Mouse (Mus musculus): ENCODE results near the gene Tmem177. TPM values are rescaled to one million over a fixed set of nuclear protein-coding genes. Genes with fewer than 3 reads are reported as not detected.

Gene Tmem177
- polyA plus RNA-seq, 1 experiment from 2014 or later, result 11.3 TPM

DNA sequence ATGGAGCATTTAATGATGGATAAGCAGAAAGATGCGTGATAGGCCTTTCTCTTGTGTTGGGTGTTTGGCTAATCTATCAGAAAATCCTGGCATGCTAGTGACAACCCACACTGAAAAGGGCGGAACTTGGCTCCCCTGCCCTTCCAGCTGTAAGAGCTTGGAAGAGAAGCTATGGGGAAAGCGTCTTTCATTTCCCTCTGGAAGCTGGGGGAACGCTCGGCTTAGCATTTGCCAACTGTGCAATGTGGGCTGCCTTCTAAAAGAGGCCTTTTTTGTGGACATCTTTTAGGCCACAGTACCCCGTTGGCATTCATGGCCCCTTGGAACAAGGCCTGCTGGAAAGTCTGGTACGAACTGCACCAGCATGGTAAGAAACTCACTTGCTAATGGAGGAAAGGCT lies 34.1 kb downstream of the Tmem177 start:
- no peak overlapping the region for H3K27ac ChIP-seq (replicated peaks)
- no peaks in the 10 kb centered on the region for H3K9me3 ChIP-seq
- no peak for ATAC-seq (ENCODE audit: low FRiP score, low read depth)
- 87% methylated on average over 7 of the region's 7 CpGs for WGBS
- no peak overlapping the region for H3K4me3 ChIP-seq
- H3K36me3 ChIP-seq, result no peaks in the 10 kb centered on the region
- no peaks in the 10 kb centered on the region for H3K27me3 ChIP-seq
- H3K4me1 ChIP-seq, result no peaks in the 10 kb centered on the region
- no peak overlapping the region for H3K9ac ChIP-seq (replicated peaks)
- H3K4me2 ChIP-seq (replicated peaks), result no peak overlapping the region

DNA sequence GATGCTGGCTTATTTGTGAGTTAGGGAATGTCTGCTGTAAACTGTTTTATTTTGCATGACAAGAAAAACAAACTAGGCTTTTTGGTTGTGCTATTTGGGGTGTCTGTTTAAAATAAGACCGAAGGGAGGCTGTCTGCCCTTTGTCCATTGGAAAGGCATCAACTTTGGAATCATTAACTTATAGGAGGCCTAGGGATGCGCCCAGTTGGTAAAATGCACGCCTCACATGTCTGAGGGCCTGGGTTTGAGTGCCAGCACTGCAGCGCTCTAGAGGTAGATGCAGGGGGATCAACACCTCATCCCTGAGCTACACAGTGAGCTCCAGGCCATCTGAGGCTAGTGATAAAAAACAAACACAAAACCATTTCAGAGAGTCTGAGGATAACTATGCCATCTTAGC lies 35.5 kb downstream of the Tmem177 start:
- Histone ChIP-seq H3K27ac (replicated peaks) (no peak overlapping the region), H3K9ac (replicated peaks) (no peak overlapping the region), H3K4me2 (replicated peaks) (no peak overlapping the region), H3K27me3 (no peaks in the 10 kb centered on the region), H3K36me3 (no peaks in the 10 kb centered on the region), H3K4me3 (no peak overlapping the region), H3K4me1 (no peaks in the 10 kb centered on the region), H3K9me3 (no peaks in the 10 kb centered on the region)
- 88% methylated on average over 4 of the region's 4 CpGs for WGBS
- no peak for ATAC-seq (ENCODE audit: low FRiP score, low read depth)

DNA sequence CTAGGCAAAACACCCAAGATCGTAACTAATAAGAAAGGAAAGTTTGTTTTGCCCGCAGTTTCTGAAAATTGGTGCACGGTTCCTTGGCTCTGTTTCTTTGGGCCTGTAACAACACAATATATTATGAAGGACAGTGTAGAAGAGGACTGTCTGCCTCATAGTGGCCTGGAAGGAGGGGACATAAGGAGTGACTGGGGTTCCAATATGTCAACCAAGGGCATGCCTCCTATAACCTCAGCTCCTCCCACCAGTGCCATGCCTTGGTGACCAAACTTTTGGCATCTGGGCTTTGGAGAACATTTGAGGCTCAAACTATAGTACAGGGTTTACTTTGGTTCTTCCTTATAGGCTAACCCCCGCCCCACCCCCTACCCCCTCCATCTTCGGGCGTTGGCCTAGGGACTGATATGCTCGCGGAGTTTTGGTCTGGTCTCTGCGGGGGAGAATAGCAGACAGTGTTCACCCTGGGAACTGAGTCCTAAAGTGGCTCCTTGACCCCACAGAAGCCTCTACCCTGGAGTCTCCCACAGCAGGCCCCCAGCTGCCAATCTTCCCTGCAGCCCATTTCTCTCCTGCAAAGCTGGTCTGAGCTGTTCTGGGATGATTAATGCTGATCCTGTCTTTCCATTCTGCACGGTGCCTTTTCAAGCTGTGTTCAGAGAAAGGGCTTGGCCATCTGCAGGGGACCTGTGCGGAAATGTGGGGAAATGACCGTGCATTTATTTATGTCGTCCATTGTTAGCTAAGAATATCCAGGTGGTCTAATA lies 44.4 kb downstream of the Tmem177 start:
- H3K4me3 ChIP-seq, result no peak overlapping the region
- peak overlapping the region; percentile 22 for H3K27ac ChIP-seq (replicated peaks)
- H3K4me2 ChIP-seq (replicated peaks), result 0 out of 2 replicates have a peak overlapping the region, but pooled peaks have one; percentile 16
- peaks cover 20% of the 10 kb centered on the region for H3K4me1 ChIP-seq
- WGBS, result 36% methylated on average over 13 of the region's 13 CpGs
- H3K9ac ChIP-seq (replicated peaks), result no peak overlapping the region
- ATAC-seq (ENCODE audit: low FRiP score, low read depth), result peak; percentile 89
- H3K27me3 ChIP-seq, result no peaks in the 10 kb centered on the region
- H3K9me3 ChIP-seq, result no peaks in the 10 kb centered on the region
- H3K36me3 ChIP-seq, result no peaks in the 10 kb centered on the region

DNA sequence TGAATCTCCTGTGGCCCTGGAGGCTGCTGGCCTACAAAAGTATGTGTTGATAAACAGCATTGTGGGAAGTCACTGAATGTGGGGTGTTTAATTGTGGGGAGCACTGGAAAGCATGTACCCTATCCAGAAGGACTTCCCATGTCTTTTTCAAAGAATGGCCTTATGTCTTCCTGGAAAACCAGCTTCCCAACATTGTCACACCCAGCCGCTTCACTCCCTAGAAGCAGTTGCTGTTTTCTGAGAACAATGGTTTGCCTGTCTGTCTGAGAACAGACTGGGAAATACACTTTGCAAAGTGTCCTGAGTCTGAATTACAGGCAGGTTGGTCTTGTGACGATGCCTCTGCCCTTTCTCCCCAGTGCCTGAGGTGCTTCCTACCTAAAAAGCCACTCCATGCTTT lies 45.7 kb downstream of the Tmem177 start:
- H3K4me3 ChIP-seq, result no peak overlapping the region
- no peak overlapping the region for H3K4me2 ChIP-seq (replicated peaks)
- no peak overlapping the region for H3K27ac ChIP-seq (replicated peaks)
- H3K9ac ChIP-seq (replicated peaks), result no peak overlapping the region
- no peaks in the 10 kb centered on the region for H3K9me3 ChIP-seq
- no peaks in the 10 kb centered on the region for H3K36me3 ChIP-seq
- no peak for ATAC-seq (ENCODE audit: low FRiP score, low read depth)
- 61% methylated on average over 2 of the region's 2 CpGs for WGBS
- H3K27me3 ChIP-seq, result no peaks in the 10 kb centered on the region
- H3K4me1 ChIP-seq, result peaks cover 20% of the 10 kb centered on the region

DNA sequence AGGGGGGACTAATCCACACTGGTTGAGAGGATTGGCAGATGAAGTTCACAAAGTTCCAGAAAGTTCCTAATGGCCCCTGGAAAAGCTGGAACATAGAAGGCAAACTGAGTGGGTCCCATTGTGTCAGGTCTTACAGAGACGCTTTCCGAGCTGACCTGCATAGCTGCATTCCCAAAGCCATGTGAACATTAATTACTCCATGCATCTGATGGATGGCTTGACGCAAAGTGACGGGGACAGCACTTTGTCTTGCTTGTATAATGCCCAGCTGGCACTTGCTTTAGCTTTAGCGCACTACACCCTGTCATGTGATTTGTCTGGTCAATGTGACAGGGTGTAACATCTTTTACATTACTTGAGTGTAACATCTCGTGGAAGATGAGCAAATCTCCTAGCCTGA lies 47.7 kb downstream of the Tmem177 start:
- WGBS, result 79% methylated on average over 6 of the region's 6 CpGs
- no peaks in the 10 kb centered on the region for H3K36me3 ChIP-seq

DNA sequence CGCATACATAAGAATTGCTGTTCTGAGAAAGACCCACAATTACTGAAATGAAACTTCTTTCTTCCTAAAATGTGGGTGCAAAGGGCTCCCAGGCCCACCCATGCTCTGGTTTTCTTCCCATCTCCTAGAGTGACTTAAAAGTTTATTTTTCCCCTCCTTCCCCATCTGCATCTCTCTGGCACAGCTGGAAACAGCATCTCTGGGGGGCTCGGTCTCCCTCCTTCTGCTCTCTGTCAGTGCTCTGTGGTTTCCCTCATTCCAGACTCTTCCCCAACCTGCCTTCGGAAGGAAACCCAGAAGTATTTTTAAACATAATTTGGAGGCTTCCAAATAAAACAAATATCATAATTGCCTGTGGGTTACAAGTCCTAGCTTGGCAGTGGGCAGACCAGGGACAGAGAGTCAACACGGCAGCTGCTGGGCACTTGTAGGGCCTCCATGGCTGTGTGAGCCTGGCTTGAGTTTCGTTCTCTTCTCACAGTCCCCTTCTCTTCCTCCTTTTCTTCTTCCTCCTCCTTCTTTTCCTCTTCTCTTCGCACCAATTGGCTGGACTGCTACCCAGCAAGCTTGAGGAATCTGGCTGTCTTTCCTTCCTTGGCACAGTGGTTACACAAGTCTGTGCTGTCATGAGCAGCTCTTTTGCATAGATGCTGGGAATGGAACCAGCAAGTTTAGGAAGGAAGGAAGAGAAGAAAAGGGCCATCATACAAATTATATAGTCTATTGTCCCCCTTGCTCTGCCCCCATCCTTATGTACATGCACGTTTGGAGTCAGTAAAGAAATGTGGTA lies 49.3 kb downstream of the Tmem177 start:
- 85% methylated on average over 7 of the region's 7 CpGs for WGBS
- H3K4me3 ChIP-seq, result no peak overlapping the region
- no peak overlapping the region for H3K9ac ChIP-seq (replicated peaks)
- H3K4me1 ChIP-seq, result peaks cover 11% of the 10 kb centered on the region
- H3K27ac ChIP-seq (replicated peaks), result no peak overlapping the region
- H3K36me3 ChIP-seq, result no peaks in the 10 kb centered on the region
- H3K27me3 ChIP-seq, result no peaks in the 10 kb centered on the region
- no peak for ATAC-seq (ENCODE audit: low FRiP score, low read depth)
- no peak overlapping the region for H3K4me2 ChIP-seq (replicated peaks)
- no peaks in the 10 kb centered on the region for H3K9me3 ChIP-seq

More for the DNA sequence above, 47.7 kb downstream of the Tmem177 start:
- Histone ChIP-seq H3K27me3 (no peaks in the 10 kb centered on the region), H3K4me1 (peaks cover 20% of the 10 kb centered on the region), H3K9me3 (no peaks in the 10 kb centered on the region), H3K9ac (replicated peaks) (no peak overlapping the region), H3K27ac (replicated peaks) (no peak overlapping the region), H3K4me2 (replicated peaks) (no peak overlapping the region), H3K4me3 (no peak overlapping the region)
- no peak for ATAC-seq (ENCODE audit: low FRiP score, low read depth)

DNA sequence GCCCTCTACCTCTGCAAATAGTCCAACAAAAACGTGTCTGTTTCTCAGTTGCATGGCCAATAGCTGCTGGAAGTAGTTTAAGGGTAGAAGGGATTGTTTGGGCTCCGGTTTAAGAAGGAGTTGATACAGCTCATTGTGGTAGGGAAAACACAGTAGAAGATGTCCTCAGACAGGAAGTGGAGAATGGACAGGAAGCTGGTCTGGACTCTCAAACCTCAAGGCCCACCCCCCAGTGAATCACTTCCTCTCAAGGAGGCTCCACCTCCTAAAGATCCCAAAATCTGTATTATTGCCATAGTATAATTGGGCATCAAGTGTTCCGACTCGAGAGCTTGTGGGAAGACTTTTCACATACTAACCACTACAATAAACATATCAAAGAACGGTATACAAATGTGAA lies 53.4 kb downstream of the Tmem177 start:
- Histone ChIP-seq H3K4me3 (no peak overlapping the region), H3K27ac (replicated peaks) (no peak overlapping the region), H3K9ac (replicated peaks) (no peak overlapping the region), H3K4me2 (replicated peaks) (no peak overlapping the region), H3K4me1 (no peaks in the 10 kb centered on the region), H3K9me3 (peaks cover 3% of the 10 kb centered on the region; the same call in 1 of the 2 replicates), H3K27me3 (no peaks in the 10 kb centered on the region), H3K36me3 (no peaks in the 10 kb centered on the region)
- 84% methylated on average over 5 of the region's 5 CpGs for WGBS
- no peak for ATAC-seq (ENCODE audit: low FRiP score, low read depth)

Other genes starting within 250 kb of the Tmem177 start
- 15.5 and 18.7 TPM in 2 replicates for gene Ptpn4, start 75.6 kb downstream of the Tmem177 start, polyA plus RNA-seq (2016; fragmentation: Nextera tagmentation; extraction: Ambion mirVana)
- 0.10 and 0.18 TPM in 2 replicates for gene Cfap221, start 84.0 kb upstream of the Tmem177 start, polyA plus RNA-seq (2016; fragmentation: Nextera tagmentation; extraction: Ambion mirVana)
- 0.73 and 0.87 TPM in 2 replicates for gene Sctr, start 93.7 kb upstream of the Tmem177 start, polyA plus RNA-seq (2016; fragmentation: Nextera tagmentation; extraction: Ambion mirVana)
- 7.6 and 8.9 TPM in 2 replicates for gene Tmem37, start 160.9 kb upstream of the Tmem177 start, polyA plus RNA-seq (2016; fragmentation: Nextera tagmentation; extraction: Ambion mirVana)
- gene Dbi, start 207.9 kb upstream of the Tmem177 start, polyA plus RNA-seq (2016; fragmentation: Nextera tagmentation; extraction: Ambion mirVana), result 590 and 616 TPM in 2 replicates
- gene 3110009E18Rik, start 208.0 kb upstream of the Tmem177 start, polyA plus RNA-seq (2016; fragmentation: Nextera tagmentation; extraction: Ambion mirVana), result 24.5 and 25.3 TPM in 2 replicates